Mouse (Mus musculus): ENCODE measurements around the gene Ctbs. TPM values are rescaled to one million over a fixed set of nuclear protein-coding genes. Genes with fewer than 3 reads are reported as not detected.

The Ctbs gene
- polyA plus RNA-seq, 1 experiment from 2014 or later, result 3.8 TPM

- Histone ChIP-seq H3K4me1 (ENCODE audit: control insufficient read depth, insufficient read depth, low read length) (no peaks in the 10 kb centered on the region), H3K4me3 (replicated peaks; ENCODE audit: low read depth, low read length) (no peak overlapping the region), H3K27me3 (ENCODE audit: control insufficient read depth, insufficient read depth, low read length) (no peaks in the 10 kb centered on the region), H3K9ac (replicated peaks; ENCODE audit: low read length) (no peak overlapping the region), H3K36me3 (ENCODE audit: control insufficient read depth, insufficient read depth, low read length) (0 out of 2 replicates have a peak, but pooled peaks cover 4% of the 10 kb centered on the region), H3K4me2 (ENCODE audit: low read length) (no peak overlapping the region), H3K9me3 (ENCODE audit: control insufficient read depth, low read length) (no peaks in the 10 kb centered on the region), H3K27ac (replicated peaks; ENCODE audit: low read depth, low read length) (no peak overlapping the region)
- ATAC-seq (ENCODE audit: low FRiP score, low TSS enrichment) (no peak), DNase-seq (no peak)
- 83% methylated on average over 6 of the region's 6 CpGs for WGBS
Observed at GRCm38 (mm10) chr3:146448969-146449368, 626 bp upstream of the Ctbs start.

DNA sequence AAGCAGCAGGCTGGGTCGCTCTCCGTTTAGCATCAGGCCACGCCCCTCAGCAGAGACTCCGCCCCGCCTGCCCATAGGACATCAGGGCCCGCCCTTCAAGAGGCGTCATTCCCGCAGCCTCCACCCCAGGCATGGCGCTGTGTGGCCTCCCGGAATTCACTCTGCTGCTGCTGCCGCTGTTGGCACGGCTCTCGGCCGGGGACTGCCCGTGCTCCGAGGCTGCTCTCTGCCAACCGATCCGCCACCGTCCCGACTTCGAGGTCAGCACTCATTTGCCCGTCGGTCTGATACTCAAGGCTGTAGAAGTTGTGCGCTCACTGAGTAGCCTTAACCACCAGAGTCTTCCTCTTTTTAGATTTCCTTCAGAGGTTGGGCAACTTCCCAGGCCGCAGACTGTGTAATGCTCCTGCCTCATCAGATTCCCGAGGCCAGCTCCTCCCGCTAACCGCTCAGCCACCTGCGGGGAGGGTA is 811 bp downstream of the Ctbs start:
- H3K4me1 ChIP-seq (ENCODE audit: control insufficient read depth, insufficient read depth, low read length), result no peaks in the 10 kb centered on the region
- H3K27me3 ChIP-seq (ENCODE audit: control insufficient read depth, insufficient read depth, low read length), result no peaks in the 10 kb centered on the region
- under 1% methylated on average over 29 of the region's 29 CpGs for WGBS
- H3K36me3 ChIP-seq (ENCODE audit: control insufficient read depth, insufficient read depth, low read length), result 0 out of 2 replicates have a peak, but pooled peaks cover 4% of the 10 kb centered on the region
- peak overlapping the region; percentile 66 for H3K4me2 ChIP-seq (ENCODE audit: low read length)
- no peaks in the 10 kb centered on the region for H3K9me3 ChIP-seq (ENCODE audit: control insufficient read depth, low read length)
- H3K4me3 ChIP-seq (replicated peaks; ENCODE audit: low read depth, low read length), result peak overlapping the region; percentile 47
- H3K9ac ChIP-seq (replicated peaks; ENCODE audit: low read length), result peak overlapping the region; percentile 52
- peak overlapping the region; percentile 68 for H3K27ac ChIP-seq (replicated peaks; ENCODE audit: low read depth, low read length)
- ATAC-seq (ENCODE audit: low FRiP score, low TSS enrichment) (peak; percentile 99), DNase-seq (peak; percentile 94)

DNA sequence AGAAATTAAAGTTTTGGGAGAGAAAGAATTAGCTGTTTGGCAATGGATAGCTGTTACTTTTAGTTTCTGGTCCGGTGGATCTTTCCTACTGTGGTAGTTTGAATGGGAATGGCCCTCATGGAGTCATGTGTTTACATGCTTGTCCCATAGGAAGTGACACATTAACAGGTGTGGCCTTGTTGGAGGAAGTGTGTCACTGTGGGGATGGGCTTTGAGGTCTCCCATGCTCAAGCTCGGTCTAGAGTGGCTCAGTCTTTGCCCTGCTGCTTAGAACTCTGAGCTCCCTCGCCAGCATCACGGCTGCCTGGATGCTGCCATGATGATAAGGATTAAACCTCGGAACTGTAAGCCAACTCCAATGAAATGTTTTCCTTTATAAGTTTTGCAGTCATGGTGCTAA is 1.8 kb downstream of the Ctbs start:
- no peak overlapping the region for H3K4me3 ChIP-seq (replicated peaks; ENCODE audit: low read depth, low read length)
- DNase-seq (peak; percentile 2), ATAC-seq (ENCODE audit: low FRiP score, low TSS enrichment) (no peak)
- H3K9ac ChIP-seq (replicated peaks; ENCODE audit: low read length), result no peak overlapping the region
- H3K36me3 ChIP-seq (ENCODE audit: control insufficient read depth, insufficient read depth, low read length), result no peaks in the 10 kb centered on the region
- no peaks in the 10 kb centered on the region for H3K4me1 ChIP-seq (ENCODE audit: control insufficient read depth, insufficient read depth, low read length)
- H3K4me2 ChIP-seq (ENCODE audit: low read length), result no peak overlapping the region
- H3K9me3 ChIP-seq (ENCODE audit: control insufficient read depth, low read length), result no peaks in the 10 kb centered on the region
- no peaks in the 10 kb centered on the region for H3K27me3 ChIP-seq (ENCODE audit: control insufficient read depth, insufficient read depth, low read length)
- WGBS, result 63% methylated on average over 5 of the region's 5 CpGs
- H3K27ac ChIP-seq (replicated peaks; ENCODE audit: low read depth, low read length), result no peak overlapping the region

- no peak overlapping the region for H3K4me2 ChIP-seq (ENCODE audit: low read length)
- no peaks in the 10 kb centered on the region for H3K9me3 ChIP-seq (ENCODE audit: control insufficient read depth, low read length)
- H3K27ac ChIP-seq (replicated peaks; ENCODE audit: low read depth, low read length), result no peak overlapping the region
- H3K9ac ChIP-seq (replicated peaks; ENCODE audit: low read length), result no peak overlapping the region
- H3K4me3 ChIP-seq (replicated peaks; ENCODE audit: low read depth, low read length), result no peak overlapping the region
- no peaks in the 10 kb centered on the region for H3K36me3 ChIP-seq (ENCODE audit: control insufficient read depth, insufficient read depth, low read length)
- WGBS, result 72% methylated on average over 2 of the region's 2 CpGs
- H3K4me1 ChIP-seq (ENCODE audit: control insufficient read depth, insufficient read depth, low read length), result no peaks in the 10 kb centered on the region
- no peaks in the 10 kb centered on the region for H3K27me3 ChIP-seq (ENCODE audit: control insufficient read depth, insufficient read depth, low read length)
- no peak for DNase-seq
- ATAC-seq (ENCODE audit: low FRiP score, low TSS enrichment), result no peak
Observed at GRCm38 (mm10) chr3:146462939-146463338, 13.3 kb downstream of the Ctbs start.

DNA sequence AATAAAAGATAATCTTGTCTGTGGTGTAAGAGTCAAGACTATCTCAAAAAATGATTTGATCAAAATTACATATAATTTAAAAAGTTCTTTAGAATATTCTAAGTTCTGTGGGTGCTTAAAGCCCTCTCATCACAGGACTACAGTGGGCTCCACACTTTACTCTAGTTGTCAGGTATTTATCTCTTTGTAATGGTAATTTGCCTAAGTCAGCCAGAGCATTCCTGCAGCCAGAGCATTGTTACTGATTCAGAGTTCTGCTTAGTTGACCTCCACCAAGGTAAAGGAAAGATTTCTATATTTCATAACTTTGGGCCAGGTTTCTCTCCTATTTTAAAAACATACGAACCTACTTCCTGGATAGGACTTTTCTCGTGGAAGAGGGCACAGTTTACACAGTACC is 19.6 kb downstream of the Ctbs start:
- Histone ChIP-seq H3K4me1 (ENCODE audit: control insufficient read depth, insufficient read depth, low read length) (no peaks in the 10 kb centered on the region), H3K4me2 (ENCODE audit: low read length) (no peak overlapping the region), H3K27me3 (ENCODE audit: control insufficient read depth, insufficient read depth, low read length) (no peaks in the 10 kb centered on the region), H3K36me3 (ENCODE audit: control insufficient read depth, insufficient read depth, low read length) (no peaks in the 10 kb centered on the region), H3K9ac (replicated peaks; ENCODE audit: low read length) (no peak overlapping the region), H3K9me3 (ENCODE audit: control insufficient read depth, low read length) (no peaks in the 10 kb centered on the region), H3K27ac (replicated peaks; ENCODE audit: low read depth, low read length) (no peak overlapping the region), H3K4me3 (replicated peaks; ENCODE audit: low read depth, low read length) (no peak overlapping the region)
- 78% methylated on average over 2 of the region's 2 CpGs for WGBS
- no peak for DNase-seq
- no peak for ATAC-seq (ENCODE audit: low FRiP score, low TSS enrichment)

DNA sequence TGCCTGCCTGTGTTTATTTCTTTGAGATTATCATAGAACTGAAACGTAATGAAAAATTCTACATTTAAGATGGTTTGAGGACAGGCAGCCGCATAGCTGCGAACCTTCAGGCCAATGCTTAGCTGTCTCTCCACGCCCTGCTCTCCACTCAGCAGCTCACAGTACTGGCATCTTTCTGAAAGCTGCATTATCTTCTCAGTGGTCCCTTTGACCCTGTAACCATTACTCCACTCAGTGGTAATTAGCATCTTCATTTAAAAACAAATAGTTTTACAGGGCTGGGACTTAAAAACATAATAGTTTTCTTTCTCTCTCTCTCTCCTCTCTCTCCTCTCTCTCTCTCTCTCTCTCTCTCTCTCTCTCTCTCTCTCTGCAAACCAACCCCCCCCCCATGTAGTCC is 23.1 kb downstream of the Ctbs start:
- Histone ChIP-seq H3K27me3 (ENCODE audit: control insufficient read depth, insufficient read depth, low read length) (no peaks in the 10 kb centered on the region), H3K4me2 (ENCODE audit: low read length) (no peak overlapping the region), H3K27ac (replicated peaks; ENCODE audit: low read depth, low read length) (no peak overlapping the region), H3K4me3 (replicated peaks; ENCODE audit: low read depth, low read length) (no peak overlapping the region), H3K4me1 (ENCODE audit: control insufficient read depth, insufficient read depth, low read length) (no peaks in the 10 kb centered on the region), H3K9ac (replicated peaks; ENCODE audit: low read length) (no peak overlapping the region), H3K9me3 (ENCODE audit: control insufficient read depth, low read length) (no peaks in the 10 kb centered on the region), H3K36me3 (ENCODE audit: control insufficient read depth, insufficient read depth, low read length) (no peaks in the 10 kb centered on the region)
- ATAC-seq (ENCODE audit: low FRiP score, low TSS enrichment), result no peak
- no peak for DNase-seq
- 74% methylated on average over 4 of the region's 4 CpGs for WGBS

- H3K36me3 ChIP-seq (ENCODE audit: control insufficient read depth, insufficient read depth, low read length), result no peaks in the 10 kb centered on the region
- DNase-seq, result no peak
- H3K27me3 ChIP-seq (ENCODE audit: control insufficient read depth, insufficient read depth, low read length), result no peaks in the 10 kb centered on the region
- H3K27ac ChIP-seq (replicated peaks; ENCODE audit: low read depth, low read length), result no peak overlapping the region
- no peak overlapping the region for H3K9ac ChIP-seq (replicated peaks; ENCODE audit: low read length)
- no peak for ATAC-seq (ENCODE audit: low FRiP score, low TSS enrichment)
- H3K4me3 ChIP-seq (replicated peaks; ENCODE audit: low read depth, low read length), result no peak overlapping the region
- H3K4me1 ChIP-seq (ENCODE audit: control insufficient read depth, insufficient read depth, low read length), result no peaks in the 10 kb centered on the region
- H3K4me2 ChIP-seq (ENCODE audit: low read length), result no peak overlapping the region
- H3K9me3 ChIP-seq (ENCODE audit: control insufficient read depth, low read length), result no peaks in the 10 kb centered on the region
Observed at GRCm38 (mm10) chr3:146473741-146474140, 24.1 kb downstream of the Ctbs start.

DNA sequence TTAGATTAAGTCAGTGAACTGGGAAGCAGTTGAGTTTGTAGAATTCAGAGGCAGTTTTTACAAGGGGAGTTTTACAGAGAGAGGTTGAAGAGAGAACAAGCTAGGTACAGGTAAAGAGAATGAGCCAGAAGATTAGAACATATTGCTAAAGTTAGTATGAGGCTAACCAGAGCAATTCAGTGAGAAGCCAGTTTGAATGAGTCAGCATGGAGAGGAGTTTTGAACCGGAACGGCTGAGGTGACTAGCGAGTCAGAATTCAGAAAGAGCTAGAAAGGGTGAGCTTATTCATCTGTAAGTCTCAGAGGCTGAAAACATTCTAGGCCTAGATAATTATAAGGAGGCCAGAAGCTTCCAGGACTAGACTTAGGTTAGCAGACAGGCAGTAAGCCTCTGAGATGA is 24.8 kb downstream of the Ctbs start:
- H3K36me3 ChIP-seq (ENCODE audit: control insufficient read depth, insufficient read depth, low read length), result no peaks in the 10 kb centered on the region
- no peak for DNase-seq
- H3K9me3 ChIP-seq (ENCODE audit: control insufficient read depth, low read length), result no peaks in the 10 kb centered on the region
- H3K27me3 ChIP-seq (ENCODE audit: control insufficient read depth, insufficient read depth, low read length), result no peaks in the 10 kb centered on the region
- H3K4me3 ChIP-seq (replicated peaks; ENCODE audit: low read depth, low read length), result no peak overlapping the region
- no peak overlapping the region for H3K4me2 ChIP-seq (ENCODE audit: low read length)
- no peaks in the 10 kb centered on the region for H3K4me1 ChIP-seq (ENCODE audit: control insufficient read depth, insufficient read depth, low read length)
- no peak overlapping the region for H3K9ac ChIP-seq (replicated peaks; ENCODE audit: low read length)
- 93% methylated on average over 3 of the region's 3 CpGs for WGBS
- no peak for ATAC-seq (ENCODE audit: low FRiP score, low TSS enrichment)
- H3K27ac ChIP-seq (replicated peaks; ENCODE audit: low read depth, low read length), result no peak overlapping the region

DNA sequence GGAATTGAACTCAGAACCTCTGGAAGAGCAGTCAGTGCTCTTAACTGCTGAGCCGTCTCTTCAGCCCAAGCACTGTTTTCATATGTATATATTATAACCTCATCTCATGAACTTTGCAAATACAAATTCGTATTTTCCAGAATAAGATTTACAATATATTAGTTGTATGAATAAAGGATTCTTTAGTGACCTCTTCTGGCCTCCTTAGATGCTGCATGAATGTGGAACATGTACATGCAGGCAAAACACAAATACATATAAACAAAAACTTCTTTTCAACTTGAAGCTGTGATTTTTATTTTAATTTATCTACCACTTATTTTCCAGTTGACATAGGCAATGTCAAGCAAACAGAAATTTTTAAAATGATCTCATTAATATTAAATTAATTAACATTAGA is 32.4 kb downstream of the Ctbs start:
- DNase-seq (no peak), ATAC-seq (ENCODE audit: low FRiP score, low TSS enrichment) (no peak)
- no peak overlapping the region for H3K4me3 ChIP-seq (replicated peaks; ENCODE audit: low read depth, low read length)
- no peaks in the 10 kb centered on the region for H3K36me3 ChIP-seq (ENCODE audit: control insufficient read depth, insufficient read depth, low read length)
- H3K4me2 ChIP-seq (ENCODE audit: low read length), result no peak overlapping the region
- H3K27ac ChIP-seq (replicated peaks; ENCODE audit: low read depth, low read length), result no peak overlapping the region
- no peaks in the 10 kb centered on the region for H3K4me1 ChIP-seq (ENCODE audit: control insufficient read depth, insufficient read depth, low read length)
- no peak overlapping the region for H3K9ac ChIP-seq (replicated peaks; ENCODE audit: low read length)
- no peaks in the 10 kb centered on the region for H3K27me3 ChIP-seq (ENCODE audit: control insufficient read depth, insufficient read depth, low read length)
- 73% methylated on average over 2 of the region's 2 CpGs for WGBS
- H3K9me3 ChIP-seq (ENCODE audit: control insufficient read depth, low read length), result no peaks in the 10 kb centered on the region
